Mouse (Mus musculus) testis, adult 2 months (tissue): ENCODE results near the gene Slc38a2. TPM values are rescaled to one million over a fixed set of nuclear protein-coding genes. Genes with fewer than 3 reads are reported as not detected.

Source experiments
- H3K27ac ChIP-seq: fragments of 200-500 bp; 2 replicates; pipeline ENCODE4 v1.5.1; 2012; ENCODE audit warnings: low read depth, low read length; ENCODE audit not compliant: control insufficient read depth, insufficient read depth
- H3K27me3 ChIP-seq: fragments of 200-500 bp; 2 replicates; pipeline ENCODE4 v1.6.1; 2012; ENCODE audit warnings: mild to moderate bottlenecking, low read length, moderate library complexity; ENCODE audit not compliant: control insufficient read depth, insufficient read depth
- H3K36me3 ChIP-seq: fragments of 200-500 bp; 2 replicates; pipeline ENCODE4 v1.6.1; 2012; ENCODE audit warnings: mild to moderate bottlenecking, low read length; ENCODE audit not compliant: control insufficient read depth, insufficient read depth
- H3K4me1 ChIP-seq: fragments of 200-500 bp; 2 replicates; pipeline ENCODE4 v1.6.1; 2012; ENCODE audit warnings: low read length; ENCODE audit not compliant: control insufficient read depth, insufficient read depth
- H3K4me3 ChIP-seq: fragments of 200-500 bp; 2 replicates; pipeline ENCODE4 v1.5.1; 2012; ENCODE audit warnings: low read depth, mild to moderate bottlenecking, low read length, moderate library complexity, mixed read lengths; ENCODE audit not compliant: control insufficient read depth
- CTCF ChIP-seq: fragments of 200-500 bp; IDR thresholded peaks from 2 replicates; pipeline ENCODE4 v1.5.1; 2012; ENCODE audit warnings: low read depth, mild to moderate bottlenecking, inconsistent platforms, low read length, moderate library complexity; ENCODE audit not compliant: control insufficient read depth, insufficient read depth, insufficient replicate concordance
- POLR2A ChIP-seq: fragments of 200-500 bp; IDR thresholded peaks from 2 replicates; pipeline ENCODE4 v1.6.1; 2012; ENCODE audit warnings: low read depth, mild to moderate bottlenecking, inconsistent platforms, low read length, moderate library complexity; ENCODE audit not compliant: control insufficient read depth
- polyA plus RNA-seq: library from polyadenylated mRNA; depleted of rRNA; stranded (reverse); fragments of >200 nt; gene quantifications from 2 replicates; pipeline ENCODE4 v1.2.3, GENCODE M21; 2012

Slc38a2 gene
- polyA plus RNA-seq, 1 experiment = 10.8 TPM

- Histone ChIP-seq H3K4me1 (peaks cover 11% of the 10 kb centered on the region), H3K27me3 (no peaks in the 10 kb centered on the region), H3K36me3 (no peaks in the 10 kb centered on the region), H3K4me3 (no peak overlapping the region), H3K27ac (no peak overlapping the region)
- no peak for TF ChIP-seq POLR2A
- no peak for TF ChIP-seq CTCF
Observed at GRCm38 (mm10) chr15:96716371-96716770, 16.8 kb upstream of the Slc38a2 start.

GRCm38 (mm10) chr15:96715692-96716080 is 16.2 kb upstream of the Slc38a2 start:
- Histone ChIP-seq H3K27me3 (no peaks in the 10 kb centered on the region), H3K27ac (no peak overlapping the region), H3K4me3 (no peak overlapping the region), H3K4me1 (peaks cover 15% of the 10 kb centered on the region), H3K36me3 (no peaks in the 10 kb centered on the region)
- no peak for TF ChIP-seq CTCF
- TF ChIP-seq POLR2A = no peak

- no peaks in the 10 kb centered on the region for H3K36me3 ChIP-seq
- H3K4me1 ChIP-seq = peaks cover 13% of the 10 kb centered on the region
- TF ChIP-seq CTCF (no peak), POLR2A (no peak)
- no peaks in the 10 kb centered on the region for H3K27me3 ChIP-seq
- H3K27ac ChIP-seq = no peak overlapping the region
- H3K4me3 ChIP-seq = no peak overlapping the region
Observed at GRCm38 (mm10) chr15:96715079-96715691, 15.7 kb upstream of the Slc38a2 start.

- H3K27ac ChIP-seq = no peak overlapping the region
- no peak overlapping the region for H3K4me3 ChIP-seq
- no peak for TF ChIP-seq POLR2A
- no peak for TF ChIP-seq CTCF
Observed at GRCm38 (mm10) chr15:96714676-96715016, 15.1 kb upstream of the Slc38a2 start.

GRCm38 (mm10) chr15:96713758-96714675 is 14.5 kb upstream of the Slc38a2 start:
- H3K4me3 ChIP-seq = no peak overlapping the region
- H3K27ac ChIP-seq = no peak overlapping the region
- no peak for TF ChIP-seq POLR2A
- TF ChIP-seq CTCF = no peak
- H3K4me1 ChIP-seq = peaks cover 12% of the 10 kb centered on the region; the same call in 1 of the 2 replicates
- no peaks in the 10 kb centered on the region for H3K36me3 ChIP-seq
- no peaks in the 10 kb centered on the region for H3K27me3 ChIP-seq

More at GRCm38 (mm10) chr15:96714676-96715016, 15.1 kb upstream of the Slc38a2 start:
- H3K27me3 ChIP-seq = no peaks in the 10 kb centered on the region
- no peaks in the 10 kb centered on the region for H3K36me3 ChIP-seq
- peaks cover 12% of the 10 kb centered on the region; the same call in 1 of the 2 replicates for H3K4me1 ChIP-seq

GRCm38 (mm10) chr15:96712338-96712737 is 12.8 kb upstream of the Slc38a2 start:
- Histone ChIP-seq H3K4me1 (peaks cover 12% of the 10 kb centered on the region; the same call in 1 of the 2 replicates), H3K27me3 (no peaks in the 10 kb centered on the region), H3K27ac (no peak overlapping the region), H3K36me3 (no peaks in the 10 kb centered on the region), H3K4me3 (no peak overlapping the region)
- TF ChIP-seq POLR2A (no peak), CTCF (no peak)

- Histone ChIP-seq H3K36me3 (no peaks in the 10 kb centered on the region), H3K4me3 (no peak overlapping the region), H3K4me1 (peaks cover 12% of the 10 kb centered on the region; the same call in 1 of the 2 replicates), H3K27ac (no peak overlapping the region), H3K27me3 (no peaks in the 10 kb centered on the region)
- TF ChIP-seq POLR2A (no peak), CTCF (no peak)
Observed at GRCm38 (mm10) chr15:96711664-96712063, 12.1 kb upstream of the Slc38a2 start.
